Mouse (Mus musculus): ENCODE measurements around the gene Tspan32.

- no peak for TF ChIP-seq CTCF (conservative IDR thresholded peaks at IDR 0.05; ENCODE audit: insufficient read depth, insufficient read length, low read depth, low read length)
- TF ChIP-seq POLR2A (IDR thresholded peaks at IDR 0.05; ENCODE audit: low read depth, low read length): no peak
Measured at GRCm38 (mm10) chr7:143059202-143059870, 54.5 kb downstream of the Tspan32 start.
